Mouse (Mus musculus) liver, embryonic 13.5 days (tissue): Measurements from ENCODE around the gene Hes1. TPM values are rescaled to one million over a fixed set of nuclear protein-coding genes. Genes with fewer than 3 reads are reported as not detected.

Experiments used
- ATAC-seq: fragments of 200-750 bp; cut with Nextera tagmentation; 2 replicates; pipeline ENCODE4 v1.8.0; 2017; ENCODE audit warnings: low read depth, mild to moderate bottlenecking, moderate number of reproducible peaks, moderate library complexity
- DNase-seq: peaks from one replicate; pipeline ENCODE4 v3.0.0; 2022
- H3K27ac ChIP-seq: fragments of 300-500 bp; sonication (generic); 2 replicates; pipeline ENCODE4 v1.5.1; 2015; ENCODE audit warnings: moderate library complexity, mild to moderate bottlenecking, inconsistent platforms
- H3K27me3 ChIP-seq: fragments of 300-500 bp; sonication (generic); 2 replicates; pipeline ENCODE4 v1.6.1; 2015; ENCODE audit warnings: mild to moderate bottlenecking, inconsistent platforms
- H3K36me3 ChIP-seq: fragments of 300-500 bp; sonication (generic); 2 replicates; pipeline ENCODE4 v1.6.1; 2015; ENCODE audit warnings: mild to moderate bottlenecking, inconsistent platforms
- H3K4me1 ChIP-seq: fragments of 300-500 bp; sonication (generic); replicated peaks from 2 replicates; pipeline ENCODE4 v1.6.1; 2015; ENCODE audit warnings: inconsistent platforms
- H3K4me2 ChIP-seq: fragments of 300-500 bp; sonication (generic); 2 replicates; pipeline ENCODE4 v1.6.1; 2015; ENCODE audit warnings: inconsistent platforms, mild to moderate bottlenecking, moderate library complexity
- H3K4me3 ChIP-seq: fragments of 300-500 bp; sonication (generic); replicated peaks from 2 replicates; pipeline ENCODE4 v1.5.1; 2015; ENCODE audit warnings: mild to moderate bottlenecking, inconsistent platforms
- H3K9ac ChIP-seq: fragments of 300-500 bp; sonication (generic); 2 replicates; pipeline ENCODE4 v1.6.1; 2015; ENCODE audit warnings: mild to moderate bottlenecking, inconsistent platforms
- H3K9me3 ChIP-seq: fragments of 300-500 bp; sonication (generic); replicated peaks from 2 replicates; pipeline ENCODE4 v1.6.1; 2016; ENCODE audit warnings: inconsistent platforms
- WGBS: fragments of 180-500 bp; shearing (Covaris S2); methylation state at CpG from one replicate; pipeline ENCODE4 v1.1.7; 2015; ENCODE audit not compliant: insufficient replicate concordance; 5-methylcytosine and 5-hydroxymethylcytosine counted together
- polyA plus RNA-seq: library from polyadenylated mRNA; unstranded; fragments of >200 nt; fragmentation: Nextera tagmentation; extraction: Ambion mirVana; gene quantifications from 2 replicates; pipeline ENCODE4 v1.2.1, GENCODE M21; 2015

Hes1 gene
- polyA plus RNA-seq, result 5.9 and 6.9 TPM in 2 replicates

GRCm38 (mm10) chr16:30063984-30064453 lies at the start of gene Hes1:
TSS of gene Hes1 (plus strand) at chr16:30064384.
- H3K36me3 ChIP-seq, result 0 out of 2 replicates have a peak, but pooled peaks cover 3% of the 10 kb centered on the region
- ATAC-seq (peak; percentile 78), DNase-seq (peak; percentile 63)
- H3K9me3 ChIP-seq, result no peaks in the 10 kb centered on the region
- H3K4me1 ChIP-seq, result peaks cover 67% of the 10 kb centered on the region
- H3K9ac ChIP-seq, result peak within 1 kb of the TSS; percentile 73
- peak within 1 kb of the TSS; percentile 85 for H3K27ac ChIP-seq
- H3K27me3 ChIP-seq, result peaks cover 97% of the 10 kb centered on the region
- under 1% methylated on average over 55 of the region's 57 CpGs for WGBS
- H3K4me3 ChIP-seq, result peak within 1 kb of the TSS; percentile 59
- peak within 1 kb of the TSS; percentile 78 for H3K4me2 ChIP-seq

- no peaks in the 10 kb centered on the region for H3K9me3 ChIP-seq
- no peak overlapping the region for H3K4me3 ChIP-seq
- 56% methylated on average over 3 of the region's 3 CpGs for WGBS
- no peak overlapping the region for H3K4me2 ChIP-seq
- H3K27ac ChIP-seq, result no peak overlapping the region
- no peak overlapping the region for H3K9ac ChIP-seq
- ATAC-seq (no peak), DNase-seq (no peak)
- peaks cover 28% of the 10 kb centered on the region for H3K4me1 ChIP-seq
- H3K27me3 ChIP-seq, result peaks cover 16% of the 10 kb centered on the region
- no peaks in the 10 kb centered on the region for H3K36me3 ChIP-seq
These were observed 48.1 kb upstream of the Hes1 start for GRCm38 (mm10) chr16:30016064-30016463.

- DNase-seq, result no peak
- Histone ChIP-seq H3K4me3 (no peak overlapping the region), H3K27me3 (peaks cover 13% of the 10 kb centered on the region), H3K36me3 (no peaks in the 10 kb centered on the region), H3K9me3 (no peaks in the 10 kb centered on the region), H3K4me2 (no peak overlapping the region), H3K4me1 (peaks cover 25% of the 10 kb centered on the region), H3K9ac (no peak overlapping the region), H3K27ac (no peak overlapping the region)
- 24% methylated on average over 13 of the region's 13 CpGs for WGBS
- no peak for ATAC-seq
These were observed 44.1 kb upstream of the Hes1 start for GRCm38 (mm10) chr16:30020124-30020523.

- Histone ChIP-seq H3K4me2 (no peak overlapping the region), H3K9me3 (no peaks in the 10 kb centered on the region), H3K4me3 (no peak overlapping the region), H3K4me1 (peaks cover 15% of the 10 kb centered on the region; the same call in 1 of the 2 replicates), H3K36me3 (no peaks in the 10 kb centered on the region), H3K9ac (no peak overlapping the region), H3K27ac (no peak overlapping the region), H3K27me3 (peaks cover 13% of the 10 kb centered on the region)
- DNase-seq (no peak), ATAC-seq (no peak)
- 51% methylated on average over 6 of the region's 6 CpGs for WGBS
These were observed 41.8 kb upstream of the Hes1 start for GRCm38 (mm10) chr16:30022352-30022751.

GRCm38 (mm10) chr16:30022890-30023797 lies 41.0 kb upstream of the Hes1 start:
- Histone ChIP-seq H3K27ac (no peak overlapping the region), H3K36me3 (no peaks in the 10 kb centered on the region), H3K9ac (no peak overlapping the region), H3K27me3 (peaks cover 13% of the 10 kb centered on the region), H3K4me2 (no peak overlapping the region), H3K4me1 (peaks cover 15% of the 10 kb centered on the region; the same call in 1 of the 2 replicates), H3K9me3 (no peaks in the 10 kb centered on the region), H3K4me3 (no peak overlapping the region)
- 50% methylated on average over 16 of the region's 16 CpGs for WGBS
- ATAC-seq, result no peak
- DNase-seq, result no peak

GRCm38 (mm10) chr16:30024681-30025262 lies 39.4 kb upstream of the Hes1 start:
- Histone ChIP-seq H3K27ac (no peak overlapping the region), H3K9ac (no peak overlapping the region), H3K36me3 (no peaks in the 10 kb centered on the region), H3K4me3 (no peak overlapping the region), H3K4me1 (peaks cover 14% of the 10 kb centered on the region; the same call in 1 of the 2 replicates), H3K4me2 (no peak overlapping the region), H3K9me3 (no peaks in the 10 kb centered on the region), H3K27me3 (peaks cover 11% of the 10 kb centered on the region)
- ATAC-seq (peak; percentile 50; the same call in 1 of the 2 replicates), DNase-seq (no peak)
- 26% methylated on average over 9 of the region's 9 CpGs for WGBS

GRCm38 (mm10) chr16:30028184-30028583 lies 36.0 kb upstream of the Hes1 start:
- Histone ChIP-seq H3K9ac (no peak overlapping the region), H3K4me2 (no peak overlapping the region), H3K9me3 (no peaks in the 10 kb centered on the region), H3K27ac (no peak overlapping the region), H3K36me3 (no peaks in the 10 kb centered on the region), H3K4me3 (no peak overlapping the region), H3K4me1 (peaks cover 5% of the 10 kb centered on the region; the same call in 1 of the 2 replicates), H3K27me3 (no peaks in the 10 kb centered on the region)
- WGBS, result 64% methylated on average over 6 of the region's 6 CpGs
- DNase-seq (no peak), ATAC-seq (no peak)

- H3K4me2 ChIP-seq, result no peak overlapping the region
- no peaks in the 10 kb centered on the region for H3K36me3 ChIP-seq
- DNase-seq (no peak), ATAC-seq (no peak)
- H3K27me3 ChIP-seq, result no peaks in the 10 kb centered on the region
- no peak overlapping the region for H3K27ac ChIP-seq
- H3K9me3 ChIP-seq, result no peaks in the 10 kb centered on the region
- H3K4me1 ChIP-seq, result peaks cover 12% of the 10 kb centered on the region
- H3K9ac ChIP-seq, result no peak overlapping the region
- WGBS, result 70% methylated on average over 12 of the region's 12 CpGs
- no peak overlapping the region for H3K4me3 ChIP-seq
These were observed 34.8 kb upstream of the Hes1 start for GRCm38 (mm10) chr16:30029264-30030003.

GRCm38 (mm10) chr16:30032326-30032904 lies 31.8 kb upstream of the Hes1 start:
- H3K9ac ChIP-seq, result no peak overlapping the region
- no peaks in the 10 kb centered on the region for H3K27me3 ChIP-seq
- DNase-seq (no peak), ATAC-seq (no peak)
- 49% methylated on average over 2 of the region's 2 CpGs for WGBS
- no peak overlapping the region for H3K4me3 ChIP-seq
- H3K4me1 ChIP-seq, result peaks cover 30% of the 10 kb centered on the region
- H3K9me3 ChIP-seq, result no peaks in the 10 kb centered on the region
- H3K4me2 ChIP-seq, result no peak overlapping the region
- no peaks in the 10 kb centered on the region for H3K36me3 ChIP-seq
- H3K27ac ChIP-seq, result no peak overlapping the region

GRCm38 (mm10) chr16:30033390-30033789 lies 30.8 kb upstream of the Hes1 start:
- Histone ChIP-seq H3K27ac (no peak overlapping the region), H3K27me3 (0 out of 2 replicates have a peak, but pooled peaks cover 4% of the 10 kb centered on the region), H3K4me3 (no peak overlapping the region), H3K9me3 (no peaks in the 10 kb centered on the region), H3K9ac (no peak overlapping the region), H3K36me3 (no peaks in the 10 kb centered on the region), H3K4me1 (peaks cover 32% of the 10 kb centered on the region), H3K4me2 (no peak overlapping the region)
- WGBS, result 66% methylated on average over 3 of the region's 3 CpGs
- DNase-seq, result no peak
- ATAC-seq, result no peak
